Mouse (Mus musculus): ENCODE measurements around the gene Bola3. TPM values are rescaled to one million over a fixed set of nuclear protein-coding genes. Genes with fewer than 3 reads are reported as not detected.
A peak's percentile ranks its signal among the peaks of the same experiment; 100 is the strongest.
"Not testable (repeated sequence)": the region's sequence is repeated elsewhere in the genome, so short reads cannot be mapped to it uniquely, and the experiment has no call there.

The Bola3 gene
- polyA plus RNA-seq, 1 experiment from 2014 or later, result 155 TPM

DNA sequence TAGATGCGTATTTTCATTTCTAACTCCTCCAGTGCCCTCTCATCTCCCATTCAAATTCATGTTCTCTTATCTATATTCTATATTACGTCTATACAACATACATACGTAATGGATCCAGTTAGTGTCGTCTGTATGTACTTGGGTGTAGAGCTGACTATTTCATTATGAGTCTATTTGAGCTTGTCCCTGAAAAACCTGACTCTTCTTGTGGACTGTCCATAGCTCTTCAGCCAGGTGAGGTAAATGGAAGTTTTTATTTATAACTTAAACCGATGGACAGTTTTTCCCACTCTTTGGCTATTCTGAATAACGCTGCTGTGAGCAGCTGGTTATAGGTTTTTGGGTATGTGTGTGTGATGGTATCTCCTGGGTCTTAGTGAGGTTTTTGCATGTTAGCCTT lies 22.2 kb upstream of the Bola3 start:
- DNase-seq (ENCODE audit: low spot score) (no peak), ATAC-seq (replicated peaks; ENCODE audit: low FRiP score, low TSS enrichment, low read depth) (no peak)
- H3K4me3 ChIP-seq (ENCODE audit: low read depth, low read length), result peak overlapping the region; percentile 89
- H3K4me2 ChIP-seq (ENCODE audit: low read length), result peak overlapping the region; percentile 64
- no peak overlapping the region for H3K27ac ChIP-seq (ENCODE audit: low read depth)
- H3K36me3 ChIP-seq (ENCODE audit: control insufficient read depth, insufficient read depth, low read length), result peaks cover 32% of the 10 kb centered on the region
- no peaks in the 10 kb centered on the region for H3K27me3 ChIP-seq (replicated peaks; ENCODE audit: control insufficient read depth, insufficient read depth, low read length)
- peaks cover 12% of the 10 kb centered on the region for H3K4me1 ChIP-seq (replicated peaks; ENCODE audit: control insufficient read depth, insufficient read depth, low read length)
- no peaks in the 10 kb centered on the region for H3K9me3 ChIP-seq (ENCODE audit: control insufficient read depth, low read length)
- 57% methylated on average over 6 of the region's 6 CpGs for WGBS
- peak overlapping the region; percentile 87 for H3K9ac ChIP-seq (ENCODE audit: low read length)

DNA sequence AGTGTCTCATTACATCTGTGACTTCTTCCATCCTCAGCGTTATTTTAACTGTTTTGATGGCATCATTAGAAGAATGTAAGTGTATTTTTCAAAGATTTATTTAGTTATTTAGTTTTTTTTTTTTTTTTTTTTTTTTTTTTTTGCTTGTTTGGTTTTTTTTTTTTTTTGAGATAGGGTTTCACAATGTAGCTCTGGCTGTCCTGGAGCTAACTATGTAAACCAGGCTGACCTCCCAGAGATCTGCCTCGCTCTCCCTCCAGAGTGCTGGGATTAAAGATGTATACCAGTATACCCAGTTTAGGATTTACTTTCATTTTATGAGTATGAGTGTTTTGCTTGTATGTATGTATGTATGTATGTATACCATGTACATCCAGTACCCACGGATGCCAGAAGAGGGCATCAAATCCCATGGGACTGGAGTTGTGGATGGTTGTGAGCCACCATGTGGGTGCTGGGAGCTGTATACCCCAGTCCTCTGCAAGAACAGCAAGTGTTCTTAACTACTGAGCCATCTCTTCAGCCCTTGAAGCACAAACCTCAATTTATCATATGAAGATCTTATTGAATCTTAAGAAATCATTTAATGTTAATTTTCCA lies 21.3 kb upstream of the Bola3 start:
- Histone ChIP-seq H3K9me3 (ENCODE audit: control insufficient read depth, low read length) (no peaks in the 10 kb centered on the region), H3K36me3 (ENCODE audit: control insufficient read depth, insufficient read depth, low read length) (peaks cover 39% of the 10 kb centered on the region), H3K27me3 (replicated peaks; ENCODE audit: control insufficient read depth, insufficient read depth, low read length) (no peaks in the 10 kb centered on the region), H3K9ac (ENCODE audit: low read length) (no peak overlapping the region), H3K4me1 (replicated peaks; ENCODE audit: control insufficient read depth, insufficient read depth, low read length) (peaks cover 12% of the 10 kb centered on the region), H3K4me3 (ENCODE audit: low read depth, low read length) (no peak overlapping the region), H3K4me2 (ENCODE audit: low read length) (no peak overlapping the region), H3K27ac (ENCODE audit: low read depth) (no peak overlapping the region)
- DNase-seq (ENCODE audit: low spot score), result no peak
- no peak for ATAC-seq (replicated peaks; ENCODE audit: low FRiP score, low TSS enrichment, low read depth)
- WGBS, result 88% methylated on average over 3 of the region's 3 CpGs

DNA sequence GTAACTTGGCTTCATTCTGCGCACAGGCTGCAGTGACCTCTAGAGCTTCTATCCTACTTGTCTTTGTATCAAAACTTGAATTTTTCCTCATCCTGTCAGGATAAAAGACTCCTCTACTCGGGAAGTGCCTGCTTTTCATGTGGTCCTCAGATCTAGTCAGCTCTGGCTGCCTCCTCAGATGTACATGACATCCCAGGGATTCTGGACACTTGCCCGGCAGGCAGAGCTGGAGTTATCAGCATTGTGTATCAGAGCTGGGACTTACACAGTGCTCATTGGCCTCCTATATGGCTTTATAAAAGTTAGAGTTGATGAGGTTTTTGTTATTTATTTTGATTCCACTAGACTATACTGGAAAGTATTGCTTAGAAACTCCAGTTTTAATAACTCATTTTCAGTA lies 7.6 kb upstream of the Bola3 start:
- H3K4me3 ChIP-seq (ENCODE audit: low read depth, low read length), result no peak overlapping the region
- WGBS, result 90% methylated on average over 3 of the region's 3 CpGs
- DNase-seq (ENCODE audit: low spot score) (no peak), ATAC-seq (replicated peaks; ENCODE audit: low FRiP score, low TSS enrichment, low read depth) (no peak)
- no peaks in the 10 kb centered on the region for H3K9me3 ChIP-seq (ENCODE audit: control insufficient read depth, low read length)
- no peak overlapping the region for H3K9ac ChIP-seq (ENCODE audit: low read length)
- H3K36me3 ChIP-seq (ENCODE audit: control insufficient read depth, insufficient read depth, low read length), result peaks cover 67% of the 10 kb centered on the region
- no peaks in the 10 kb centered on the region for H3K4me1 ChIP-seq (replicated peaks; ENCODE audit: control insufficient read depth, insufficient read depth, low read length)
- H3K27ac ChIP-seq (ENCODE audit: low read depth), result no peak overlapping the region
- no peaks in the 10 kb centered on the region for H3K27me3 ChIP-seq (replicated peaks; ENCODE audit: control insufficient read depth, insufficient read depth, low read length)
- H3K4me2 ChIP-seq (ENCODE audit: low read length), result no peak overlapping the region

DNA sequence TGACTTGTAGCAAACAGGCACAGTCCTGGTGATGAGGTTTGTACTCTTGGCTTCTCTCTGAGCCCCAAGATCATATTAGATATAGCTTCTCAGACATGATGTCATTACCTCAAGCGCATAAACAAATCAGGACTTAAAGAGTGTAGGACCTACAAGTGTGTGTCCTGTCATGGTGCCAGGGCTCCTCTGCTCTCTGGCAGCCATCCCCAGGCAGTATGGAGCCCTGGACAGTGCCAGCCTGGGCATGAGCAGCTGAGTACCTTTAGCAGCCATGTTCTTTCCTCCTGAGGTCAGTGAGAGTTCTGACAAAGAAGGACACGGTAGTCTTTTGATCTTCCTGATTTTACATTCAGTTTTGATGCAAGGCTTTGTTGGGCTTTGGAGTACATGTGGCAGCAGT lies 6.0 kb upstream of the Bola3 start:
- WGBS, result 94% methylated on average over 2 of the region's 2 CpGs
- no peaks in the 10 kb centered on the region for H3K27me3 ChIP-seq (replicated peaks; ENCODE audit: control insufficient read depth, insufficient read depth, low read length)
- DNase-seq (ENCODE audit: low spot score) (no peak), ATAC-seq (replicated peaks; ENCODE audit: low FRiP score, low TSS enrichment, low read depth) (no peak)
- H3K9ac ChIP-seq (ENCODE audit: low read length), result no peak overlapping the region
- H3K4me1 ChIP-seq (replicated peaks; ENCODE audit: control insufficient read depth, insufficient read depth, low read length), result no peaks in the 10 kb centered on the region
- H3K9me3 ChIP-seq (ENCODE audit: control insufficient read depth, low read length), result no peaks in the 10 kb centered on the region
- no peak overlapping the region for H3K4me2 ChIP-seq (ENCODE audit: low read length)
- H3K4me3 ChIP-seq (ENCODE audit: low read depth, low read length), result no peak overlapping the region
- H3K36me3 ChIP-seq (ENCODE audit: control insufficient read depth, insufficient read depth, low read length), result peaks cover 61% of the 10 kb centered on the region
- no peak overlapping the region for H3K27ac ChIP-seq (ENCODE audit: low read depth)

DNA sequence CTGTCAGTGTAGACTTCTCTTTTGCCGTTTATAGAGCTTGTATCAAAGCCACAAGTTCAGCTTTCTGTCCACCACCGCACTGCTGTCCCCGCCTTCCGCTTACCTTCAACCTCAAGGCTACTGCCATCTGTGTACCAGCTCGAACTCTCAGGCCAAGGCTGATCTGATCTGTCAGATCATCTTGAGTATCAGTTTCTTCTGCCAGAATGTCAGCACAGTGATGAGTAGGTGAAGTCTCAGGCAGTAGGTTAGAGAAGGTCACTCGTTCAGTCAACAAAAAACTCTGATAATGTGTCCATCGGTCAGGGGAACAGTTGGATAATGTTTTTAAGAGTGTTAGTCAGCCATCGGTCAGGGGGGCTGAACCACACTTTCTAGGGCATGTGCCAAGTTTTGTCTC lies 3.7 kb upstream of the Bola3 start:
- H3K4me2 ChIP-seq (ENCODE audit: low read length); ATAC-seq (replicated peaks; ENCODE audit: low FRiP score, low TSS enrichment, low read depth); H3K9ac ChIP-seq (ENCODE audit: low read length); H3K27ac ChIP-seq (ENCODE audit: low read depth); DNase-seq (ENCODE audit: low spot score); H3K27me3 ChIP-seq (replicated peaks; ENCODE audit: control insufficient read depth, insufficient read depth, low read length); H3K9me3 ChIP-seq (ENCODE audit: control insufficient read depth, low read length); H3K4me3 ChIP-seq (ENCODE audit: low read depth, low read length): not testable (repeated sequence)
- WGBS, result 88% methylated on average over 8 of the region's 8 CpGs
- Histone ChIP-seq H3K4me1 (replicated peaks; ENCODE audit: control insufficient read depth, insufficient read depth, low read length) (peaks cover 10% of the 10 kb centered on the region), H3K36me3 (ENCODE audit: control insufficient read depth, insufficient read depth, low read length) (peaks cover 38% of the 10 kb centered on the region)

DNA sequence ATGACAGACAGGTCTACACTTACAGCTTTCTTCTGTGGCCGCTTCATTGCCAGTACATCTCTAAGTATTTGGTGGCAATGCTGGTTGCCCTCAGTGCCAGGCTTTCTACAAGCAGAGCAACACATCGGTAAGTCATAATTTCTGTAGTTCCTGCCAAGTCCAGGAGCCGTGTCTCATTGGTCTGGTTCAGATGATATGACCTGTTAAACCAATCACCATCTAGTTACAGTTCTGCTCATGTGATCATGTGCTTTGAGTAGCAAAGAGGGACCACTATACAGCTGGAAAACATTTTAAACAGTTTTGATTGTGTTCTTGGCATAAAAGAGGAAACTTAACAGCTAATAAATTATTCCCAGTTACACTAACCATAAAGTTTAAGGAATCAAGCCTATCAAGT lies 1.0 kb upstream of the Bola3 start:
- no peaks in the 10 kb centered on the region for H3K27me3 ChIP-seq (replicated peaks; ENCODE audit: control insufficient read depth, insufficient read depth, low read length)
- WGBS, result 91% methylated on average over 3 of the region's 3 CpGs
- no peak overlapping the region for H3K4me3 ChIP-seq (ENCODE audit: low read depth, low read length)
- H3K27ac ChIP-seq (ENCODE audit: low read depth), result no peak overlapping the region
- no peak overlapping the region for H3K9ac ChIP-seq (ENCODE audit: low read length)
- no peak overlapping the region for H3K4me2 ChIP-seq (ENCODE audit: low read length)
- DNase-seq (ENCODE audit: low spot score) (no peak), ATAC-seq (replicated peaks; ENCODE audit: low FRiP score, low TSS enrichment, low read depth) (no peak)
- peaks cover 12% of the 10 kb centered on the region for H3K4me1 ChIP-seq (replicated peaks; ENCODE audit: control insufficient read depth, insufficient read depth, low read length)
- no peaks in the 10 kb centered on the region for H3K9me3 ChIP-seq (ENCODE audit: control insufficient read depth, low read length)
- H3K36me3 ChIP-seq (ENCODE audit: control insufficient read depth, insufficient read depth, low read length), result peaks cover 18% of the 10 kb centered on the region

DNA sequence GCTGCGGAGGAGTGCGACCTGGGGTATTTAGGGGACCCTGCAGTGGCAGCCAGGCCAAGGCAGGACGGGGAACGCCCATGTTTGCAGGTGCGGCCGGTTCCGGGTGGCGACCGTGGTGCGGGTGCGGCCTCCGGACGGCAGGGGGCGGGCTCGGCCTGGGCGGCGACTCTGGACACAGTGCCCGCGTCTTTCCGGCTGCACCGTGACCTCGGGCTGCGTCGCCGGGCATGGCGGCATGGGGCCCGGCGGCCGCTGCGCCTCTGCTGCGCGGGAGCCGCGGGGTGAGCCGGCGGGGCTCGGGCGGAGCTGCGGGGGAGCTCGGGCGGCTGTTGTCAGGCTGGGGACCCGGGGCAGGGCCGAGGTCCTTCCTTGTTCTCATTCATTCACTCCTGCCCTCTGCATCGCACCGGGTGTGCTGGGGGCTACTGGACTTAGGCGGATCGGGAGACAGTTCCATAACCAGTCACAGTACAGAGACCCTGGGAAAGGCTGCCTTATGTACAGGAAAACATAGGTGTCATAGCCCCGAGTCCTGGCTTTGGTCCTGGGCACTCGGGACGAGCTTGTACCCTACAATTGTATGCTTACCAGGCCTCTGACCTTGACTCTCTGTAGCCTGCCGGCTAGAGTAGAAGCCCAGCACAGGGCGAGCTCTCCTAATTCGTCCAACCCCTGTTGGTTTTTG lies 469 bp downstream of the Bola3 start:
- peaks cover 18% of the 10 kb centered on the region; the same call in 1 of the 2 replicates for H3K36me3 ChIP-seq (ENCODE audit: control insufficient read depth, insufficient read depth, low read length)
- H3K4me1 ChIP-seq (replicated peaks; ENCODE audit: control insufficient read depth, insufficient read depth, low read length), result peaks cover 12% of the 10 kb centered on the region
- DNase-seq (ENCODE audit: low spot score) (peak; percentile 98), ATAC-seq (replicated peaks; ENCODE audit: low FRiP score, low TSS enrichment, low read depth) (peak; percentile 95)
- WGBS, result under 1% methylated on average over 50 of the region's 53 CpGs
- H3K9me3 ChIP-seq (ENCODE audit: control insufficient read depth, low read length), result no peaks in the 10 kb centered on the region
- peak overlapping the region; percentile 89 for H3K9ac ChIP-seq (ENCODE audit: low read length)
- no peaks in the 10 kb centered on the region for H3K27me3 ChIP-seq (replicated peaks; ENCODE audit: control insufficient read depth, insufficient read depth, low read length)
- peak overlapping the region; percentile 81 for H3K4me3 ChIP-seq (ENCODE audit: low read depth, low read length)
- peak overlapping the region; percentile 87 for H3K4me2 ChIP-seq (ENCODE audit: low read length)
- H3K27ac ChIP-seq (ENCODE audit: low read depth), result no peak overlapping the region

DNA sequence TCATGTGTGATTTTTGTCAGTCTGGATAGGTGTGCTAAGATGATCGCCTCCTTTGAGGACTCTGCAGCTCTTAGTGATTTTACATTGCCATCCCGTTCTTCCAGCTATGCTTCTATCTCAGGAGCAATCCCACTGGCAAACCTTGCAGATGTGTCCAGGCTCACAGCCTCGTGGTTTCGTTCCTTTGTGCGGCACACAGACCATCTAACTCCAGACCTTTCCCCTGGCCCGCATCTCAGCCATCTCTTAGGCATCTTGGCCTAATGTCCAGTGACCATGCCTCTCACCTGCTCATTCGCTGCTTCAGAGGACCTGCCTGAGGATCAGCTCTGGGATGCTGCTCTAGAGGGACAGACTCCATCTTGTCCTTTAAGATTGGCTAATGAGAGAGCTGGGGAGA lies 1.2 kb downstream of the Bola3 start:
- H3K4me3 ChIP-seq (ENCODE audit: low read depth, low read length), result peak overlapping the region; percentile 81
- ATAC-seq (replicated peaks; ENCODE audit: low FRiP score, low TSS enrichment, low read depth), result no peak

More for the DNA sequence above, 1.2 kb downstream of the Bola3 start:
- no peak for DNase-seq (ENCODE audit: low spot score)
- Histone ChIP-seq H3K4me1 (replicated peaks; ENCODE audit: control insufficient read depth, insufficient read depth, low read length) (peaks cover 12% of the 10 kb centered on the region), H3K4me2 (ENCODE audit: low read length) (peak overlapping the region; percentile 87), H3K27me3 (replicated peaks; ENCODE audit: control insufficient read depth, insufficient read depth, low read length) (no peaks in the 10 kb centered on the region), H3K9me3 (ENCODE audit: control insufficient read depth, low read length) (no peaks in the 10 kb centered on the region), H3K36me3 (ENCODE audit: control insufficient read depth, insufficient read depth, low read length) (peaks cover 18% of the 10 kb centered on the region; the same call in 1 of the 2 replicates), H3K27ac (ENCODE audit: low read depth) (no peak overlapping the region), H3K9ac (ENCODE audit: low read length) (peak overlapping the region; percentile 89)
- WGBS, result 80% methylated on average over 7 of the region's 7 CpGs

Data from intestine, embryonic 14.5 days (tissue).